Mouse (Mus musculus): ENCODE measurements around the gene Slc36a1. TPM values are rescaled to one million over a fixed set of nuclear protein-coding genes. Genes with fewer than 3 reads are reported as not detected.

The Slc36a1 gene
- polyA plus RNA-seq, 1 experiment from 2014 or later, result 1.0 TPM

DNA sequence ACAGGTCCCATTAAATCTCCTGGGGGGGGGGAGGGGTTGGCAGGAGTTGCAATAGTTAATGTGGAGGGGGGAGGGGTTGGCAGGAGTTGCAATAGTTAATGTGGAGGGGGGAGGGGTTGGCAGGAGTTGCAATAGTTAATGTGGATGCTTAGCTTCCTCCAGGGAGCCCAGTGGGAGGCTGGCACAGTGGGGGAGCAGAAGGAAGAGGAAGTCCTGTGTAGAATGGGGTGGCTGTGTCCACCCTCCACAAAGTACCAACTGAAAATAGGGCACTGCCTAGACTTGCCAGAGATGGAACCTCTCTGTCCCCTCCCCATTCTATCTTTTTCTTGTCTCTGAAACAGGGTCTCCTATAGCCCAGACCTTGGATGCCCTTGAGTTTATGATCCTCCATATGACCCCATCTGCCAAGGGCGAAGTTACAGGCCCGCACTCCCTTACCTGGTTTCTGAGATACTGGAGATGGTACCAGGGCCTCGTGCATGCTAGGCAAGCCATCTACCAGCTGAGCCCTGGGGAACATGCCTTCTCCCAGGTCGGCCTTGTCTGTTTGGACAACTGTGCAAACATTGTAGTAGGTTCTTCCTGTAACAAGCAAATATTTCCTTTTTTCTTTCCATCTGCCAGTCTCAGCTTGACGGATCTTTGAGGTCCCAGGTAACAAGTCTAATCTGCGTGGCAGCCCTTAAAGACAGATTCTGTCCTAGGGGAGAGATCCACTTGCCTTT lies 5.6 kb downstream of the Slc36a1 start:
- no peaks in the 10 kb centered on the region for H3K9me3 ChIP-seq
- H3K36me3 ChIP-seq, result 0 out of 2 replicates have a peak, but pooled peaks cover 2% of the 10 kb centered on the region
- H3K4me3 ChIP-seq, result no peak overlapping the region
- H3K4me2 ChIP-seq, result no peak overlapping the region
- H3K9ac ChIP-seq, result no peak overlapping the region
- 71% methylated on average over 6 of the region's 6 CpGs for WGBS
- peaks cover 8% of the 10 kb centered on the region; the same call in 1 of the 2 replicates for H3K27me3 ChIP-seq (replicated peaks)
- H3K27ac ChIP-seq (replicated peaks), result no peak overlapping the region
- H3K4me1 ChIP-seq, result peaks cover 10% of the 10 kb centered on the region
- no peak for ATAC-seq (ENCODE audit: extremely low read depth, insufficient number of reproducible peaks, low FRiP score, low TSS enrichment)

DNA sequence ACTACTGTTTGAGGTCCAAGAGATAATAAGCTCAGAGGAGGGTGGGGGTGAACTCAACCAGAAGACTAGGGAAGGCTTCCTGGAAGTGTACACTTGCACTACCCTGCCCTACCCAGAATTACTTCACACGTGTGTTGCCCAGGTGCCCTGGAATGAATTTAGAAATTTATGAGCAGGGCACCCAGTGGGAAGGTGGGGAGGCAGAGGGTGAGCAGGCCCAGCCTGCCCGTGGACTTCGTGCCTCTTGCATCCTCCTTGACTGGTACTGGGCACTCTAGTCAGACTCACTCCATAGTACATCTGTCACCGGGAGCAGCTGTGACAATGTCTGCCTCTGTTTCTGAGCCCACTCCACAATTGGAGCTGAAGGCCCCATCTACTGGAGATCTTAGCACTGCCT lies 9.4 kb downstream of the Slc36a1 start:
- 85% methylated on average over 4 of the region's 4 CpGs for WGBS
- Histone ChIP-seq H3K9ac (no peak overlapping the region), H3K4me2 (no peak overlapping the region), H3K36me3 (peaks cover 2% of the 10 kb centered on the region; the same call in 1 of the 2 replicates), H3K4me3 (no peak overlapping the region), H3K4me1 (peaks cover 17% of the 10 kb centered on the region; the same call in 1 of the 2 replicates), H3K27ac (replicated peaks) (no peak overlapping the region), H3K9me3 (no peaks in the 10 kb centered on the region), H3K27me3 (replicated peaks) (no peaks in the 10 kb centered on the region)
- no peak for ATAC-seq (ENCODE audit: extremely low read depth, insufficient number of reproducible peaks, low FRiP score, low TSS enrichment)

DNA sequence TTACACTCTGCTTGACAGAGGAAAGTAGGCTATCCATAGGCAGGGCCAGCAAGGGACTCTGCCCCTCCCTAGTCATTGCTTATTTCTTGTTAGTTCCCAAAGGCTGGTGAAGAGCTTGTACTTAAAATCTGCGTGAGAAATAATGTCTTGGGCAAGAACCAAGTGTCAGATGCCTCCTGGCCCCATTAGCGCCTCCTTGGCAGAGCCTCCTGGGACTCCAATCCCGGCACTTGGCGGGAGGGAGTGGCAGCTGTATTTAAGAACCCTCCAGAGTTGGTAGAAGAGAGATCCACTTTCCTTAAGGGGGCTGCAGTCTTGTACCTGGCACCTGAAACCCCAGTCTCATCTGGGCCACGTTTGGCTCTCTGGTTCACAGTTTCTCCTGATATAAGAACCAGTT lies 10.0 kb downstream of the Slc36a1 start:
- H3K36me3 ChIP-seq, result peaks cover 5% of the 10 kb centered on the region
- no peaks in the 10 kb centered on the region for H3K27me3 ChIP-seq (replicated peaks)
- no peak overlapping the region for H3K9ac ChIP-seq
- ATAC-seq (ENCODE audit: extremely low read depth, insufficient number of reproducible peaks, low FRiP score, low TSS enrichment), result no peak
- 80% methylated on average over 5 of the region's 5 CpGs for WGBS
- H3K27ac ChIP-seq (replicated peaks), result no peak overlapping the region
- no peak overlapping the region for H3K4me2 ChIP-seq
- H3K4me1 ChIP-seq, result peaks cover 17% of the 10 kb centered on the region; the same call in 1 of the 2 replicates
- H3K4me3 ChIP-seq, result no peak overlapping the region
- H3K9me3 ChIP-seq, result no peaks in the 10 kb centered on the region

DNA sequence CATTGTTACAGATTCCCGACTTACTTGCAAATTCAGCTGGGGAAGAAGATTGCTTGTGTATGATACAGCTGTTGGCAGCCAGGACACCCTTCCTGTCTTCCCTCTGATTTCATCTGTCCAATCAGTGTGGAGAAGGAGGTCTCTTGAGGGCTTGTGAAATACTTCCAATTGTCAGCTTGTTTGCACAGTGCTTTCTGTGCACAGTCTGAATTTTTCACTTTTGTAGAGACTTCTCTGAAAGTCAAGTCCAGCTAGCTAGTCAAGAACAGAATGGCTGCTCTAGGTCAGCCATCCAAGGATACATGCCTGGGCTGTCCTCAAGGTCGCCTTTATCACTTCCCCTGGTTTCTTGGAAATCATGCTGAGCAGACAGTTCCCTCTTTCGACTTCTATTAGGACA lies 10.8 kb downstream of the Slc36a1 start:
- H3K4me2 ChIP-seq, result no peak overlapping the region
- no peaks in the 10 kb centered on the region for H3K9me3 ChIP-seq
- no peak overlapping the region for H3K4me3 ChIP-seq
- H3K27me3 ChIP-seq (replicated peaks), result no peaks in the 10 kb centered on the region
- WGBS, result 49% methylated on average over 3 of the region's 3 CpGs
- H3K27ac ChIP-seq (replicated peaks), result no peak overlapping the region
- no peak for ATAC-seq (ENCODE audit: extremely low read depth, insufficient number of reproducible peaks, low FRiP score, low TSS enrichment)
- H3K9ac ChIP-seq, result no peak overlapping the region
- peaks cover 13% of the 10 kb centered on the region for H3K36me3 ChIP-seq
- peaks cover 13% of the 10 kb centered on the region; the same call in 1 of the 2 replicates for H3K4me1 ChIP-seq

DNA sequence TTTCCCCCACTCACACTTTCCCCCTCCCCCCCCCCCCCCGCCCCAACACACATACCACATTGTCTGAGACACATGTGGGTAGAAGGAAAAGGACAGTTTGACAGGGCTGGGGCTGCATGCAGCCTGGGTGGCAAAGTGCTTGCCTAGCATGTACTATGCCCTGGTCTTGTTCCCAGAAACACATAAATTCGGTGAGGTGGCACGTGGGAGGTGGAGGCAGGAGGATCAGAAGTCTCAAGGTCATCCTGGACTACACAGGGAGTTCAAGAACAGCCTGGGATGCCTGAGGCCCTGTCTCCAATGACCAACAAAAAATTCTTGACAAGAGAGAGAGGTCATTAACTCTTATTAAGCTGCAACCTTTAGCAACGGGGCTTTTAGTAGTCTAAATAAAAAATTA lies 11.9 kb downstream of the Slc36a1 start:
- Histone ChIP-seq H3K9ac (no peak overlapping the region), H3K4me1 (peaks cover 12% of the 10 kb centered on the region; the same call in 1 of the 2 replicates), H3K4me3 (no peak overlapping the region), H3K4me2 (no peak overlapping the region), H3K9me3 (no peaks in the 10 kb centered on the region), H3K27me3 (replicated peaks) (no peaks in the 10 kb centered on the region), H3K27ac (replicated peaks) (no peak overlapping the region), H3K36me3 (peaks cover 16% of the 10 kb centered on the region)
- no peak for ATAC-seq (ENCODE audit: extremely low read depth, insufficient number of reproducible peaks, low FRiP score, low TSS enrichment)
- 55% methylated on average over 4 of the region's 4 CpGs for WGBS

DNA sequence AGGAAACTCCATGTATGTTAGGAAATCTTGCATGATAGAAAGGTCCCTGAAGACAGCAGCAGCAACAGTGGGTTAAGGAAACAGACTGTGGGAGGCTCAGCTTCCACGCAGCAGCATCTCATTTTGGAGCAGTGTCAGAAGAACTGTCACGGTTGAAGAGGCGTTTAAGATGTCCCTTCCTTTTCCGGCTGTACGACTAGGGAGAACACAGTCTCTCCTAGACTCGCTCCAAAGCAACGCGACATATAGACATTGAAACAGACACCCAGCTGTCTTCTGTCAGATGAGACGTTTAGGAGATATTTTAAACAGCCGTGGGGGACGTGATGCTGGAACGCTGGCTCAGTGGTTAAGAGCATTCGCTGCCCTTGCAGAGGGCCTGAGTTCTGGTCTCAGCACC lies 12.7 kb downstream of the Slc36a1 start:
- no peak overlapping the region for H3K27ac ChIP-seq (replicated peaks)
- no peaks in the 10 kb centered on the region for H3K9me3 ChIP-seq
- H3K36me3 ChIP-seq, result peaks cover 20% of the 10 kb centered on the region
- no peak for ATAC-seq (ENCODE audit: extremely low read depth, insufficient number of reproducible peaks, low FRiP score, low TSS enrichment)
- peaks cover 12% of the 10 kb centered on the region; the same call in 1 of the 2 replicates for H3K4me1 ChIP-seq
- no peak overlapping the region for H3K9ac ChIP-seq
- H3K4me3 ChIP-seq, result no peak overlapping the region
- WGBS, result 66% methylated on average over 13 of the region's 13 CpGs
- no peak overlapping the region for H3K4me2 ChIP-seq
- H3K27me3 ChIP-seq (replicated peaks), result no peaks in the 10 kb centered on the region

DNA sequence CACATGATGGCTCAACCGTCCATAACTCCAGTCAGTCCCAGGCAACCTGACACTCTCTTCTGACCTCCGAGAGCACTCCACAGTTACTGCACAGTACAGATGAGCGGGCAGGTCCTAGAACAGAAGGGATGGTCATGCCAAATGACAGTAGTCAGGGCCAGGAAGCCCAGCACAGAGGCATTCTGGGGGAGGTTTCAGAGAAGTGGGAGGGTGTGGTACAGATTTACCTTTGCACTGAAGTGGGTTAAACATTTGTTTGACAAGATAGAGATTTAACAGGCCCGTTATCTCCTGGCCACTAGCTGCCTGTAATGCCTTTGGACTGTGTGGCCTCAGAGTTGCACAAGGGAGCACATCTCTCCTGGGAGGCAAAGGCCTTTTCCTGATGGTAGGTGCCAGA lies 13.3 kb downstream of the Slc36a1 start:
- no peaks in the 10 kb centered on the region for H3K27me3 ChIP-seq (replicated peaks)
- H3K9me3 ChIP-seq, result no peaks in the 10 kb centered on the region
- no peak overlapping the region for H3K4me2 ChIP-seq
- no peak overlapping the region for H3K9ac ChIP-seq
- no peak overlapping the region for H3K27ac ChIP-seq (replicated peaks)
- peaks cover 25% of the 10 kb centered on the region for H3K36me3 ChIP-seq
- no peak overlapping the region for H3K4me3 ChIP-seq
- peaks cover 12% of the 10 kb centered on the region; the same call in 1 of the 2 replicates for H3K4me1 ChIP-seq
- 62% methylated on average over 4 of the region's 4 CpGs for WGBS
- no peak for ATAC-seq (ENCODE audit: extremely low read depth, insufficient number of reproducible peaks, low FRiP score, low TSS enrichment)

DNA sequence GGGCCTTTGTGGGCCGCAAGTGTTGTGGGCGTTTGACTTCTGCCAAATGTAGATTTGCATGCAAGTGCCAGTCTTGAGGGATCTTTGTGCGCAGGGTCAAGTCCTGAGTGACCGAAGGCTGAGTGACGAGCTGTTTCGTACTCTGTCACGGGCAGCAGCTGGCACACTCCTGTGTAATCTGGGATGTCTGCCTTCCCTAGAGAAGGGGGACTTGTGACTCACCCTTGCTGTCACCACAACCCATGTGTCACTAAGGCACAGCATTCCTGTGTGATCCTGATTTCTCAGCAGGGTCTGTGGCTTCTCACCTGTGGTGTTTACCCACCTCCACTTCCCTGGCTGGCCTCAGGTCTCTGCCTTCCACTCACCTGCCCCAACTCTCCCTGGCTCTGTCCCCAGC lies 13.7 kb downstream of the Slc36a1 start:
- H3K9ac ChIP-seq, result no peak overlapping the region
- no peaks in the 10 kb centered on the region for H3K9me3 ChIP-seq
- H3K36me3 ChIP-seq, result peaks cover 25% of the 10 kb centered on the region
- no peak for ATAC-seq (ENCODE audit: extremely low read depth, insufficient number of reproducible peaks, low FRiP score, low TSS enrichment)
- no peaks in the 10 kb centered on the region for H3K27me3 ChIP-seq (replicated peaks)
- peaks cover 12% of the 10 kb centered on the region; the same call in 1 of the 2 replicates for H3K4me1 ChIP-seq
- H3K4me2 ChIP-seq, result no peak overlapping the region
- 77% methylated on average over 7 of the region's 7 CpGs for WGBS
- H3K27ac ChIP-seq (replicated peaks), result no peak overlapping the region
- no peak overlapping the region for H3K4me3 ChIP-seq

DNA sequence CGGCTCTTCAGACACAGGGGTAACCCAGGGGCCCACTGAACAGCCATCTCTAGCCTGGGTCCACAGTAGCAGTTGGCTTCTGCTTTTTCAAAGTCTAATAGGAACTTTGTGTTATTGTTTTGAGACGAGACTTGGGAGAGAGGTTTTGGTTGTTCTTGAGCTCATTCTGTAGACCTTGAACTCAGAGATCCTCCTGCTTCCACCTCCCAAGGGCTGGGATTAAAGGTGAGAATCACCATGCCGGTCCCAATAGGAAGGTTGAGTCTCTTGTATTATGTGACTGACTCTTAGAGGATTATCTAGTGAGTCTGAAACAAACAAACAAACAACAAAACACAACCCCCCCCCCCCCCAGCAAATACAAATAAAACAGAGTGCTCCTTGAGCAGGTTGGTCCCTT lies 14.3 kb downstream of the Slc36a1 start:
- Histone ChIP-seq H3K4me1 (peaks cover 12% of the 10 kb centered on the region; the same call in 1 of the 2 replicates), H3K4me2 (no peak overlapping the region), H3K4me3 (no peak overlapping the region), H3K27me3 (replicated peaks) (no peaks in the 10 kb centered on the region), H3K36me3 (peaks cover 29% of the 10 kb centered on the region), H3K9ac (no peak overlapping the region), H3K27ac (replicated peaks) (no peak overlapping the region), H3K9me3 (no peaks in the 10 kb centered on the region)
- 78% methylated on average over 3 of the region's 3 CpGs for WGBS
- ATAC-seq (ENCODE audit: extremely low read depth, insufficient number of reproducible peaks, low FRiP score, low TSS enrichment), result no peak

DNA sequence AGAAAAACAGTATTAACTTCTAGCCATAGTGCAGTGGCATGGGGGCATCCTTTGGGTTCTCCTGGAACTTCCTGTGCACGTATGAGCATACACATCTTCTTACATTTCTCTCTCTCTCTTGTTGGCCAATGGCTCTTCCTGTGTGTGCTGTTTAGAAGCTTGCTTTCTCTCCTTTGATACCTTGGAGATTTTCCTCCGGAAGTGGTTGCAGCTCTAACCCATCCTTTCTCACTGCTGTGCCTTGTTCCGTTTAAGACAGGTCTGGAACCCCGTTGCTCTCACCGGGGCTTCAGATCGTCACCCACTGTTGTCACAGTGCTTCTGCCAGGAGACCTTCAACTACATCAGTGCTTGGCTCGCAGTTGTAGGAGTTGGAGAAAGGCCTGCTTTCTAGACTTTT lies 17.2 kb downstream of the Slc36a1 start:
- ATAC-seq (ENCODE audit: extremely low read depth, insufficient number of reproducible peaks, low FRiP score, low TSS enrichment), result no peak
- Histone ChIP-seq H3K36me3 (peaks cover 54% of the 10 kb centered on the region), H3K4me1 (peaks cover 12% of the 10 kb centered on the region; the same call in 1 of the 2 replicates), H3K27ac (replicated peaks) (no peak overlapping the region), H3K4me2 (no peak overlapping the region), H3K9ac (no peak overlapping the region), H3K27me3 (replicated peaks) (no peaks in the 10 kb centered on the region), H3K4me3 (no peak overlapping the region), H3K9me3 (no peaks in the 10 kb centered on the region)
- 76% methylated on average over 7 of the region's 7 CpGs for WGBS

DNA sequence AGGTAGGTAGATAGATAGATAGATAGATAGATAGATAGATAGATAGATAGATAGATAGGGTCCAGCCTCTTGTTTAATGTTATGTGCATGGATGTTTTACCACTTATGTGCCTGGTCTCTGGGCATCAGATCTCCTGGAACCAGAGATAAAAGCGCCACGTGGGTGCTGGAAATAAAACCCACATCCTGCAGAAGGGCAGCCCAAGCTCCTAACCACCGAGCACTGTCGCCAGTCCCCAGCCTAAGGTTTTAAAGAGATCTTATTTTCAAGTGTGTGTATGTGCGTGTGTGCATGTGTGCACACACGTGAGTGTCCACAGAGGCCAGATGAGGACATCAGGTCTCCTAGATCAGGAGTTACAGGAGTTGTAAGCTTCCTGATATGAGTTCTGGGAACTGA lies 26.9 kb downstream of the Slc36a1 start:
- H3K27me3 ChIP-seq (replicated peaks), result no peaks in the 10 kb centered on the region
- H3K27ac ChIP-seq (replicated peaks), result no peak overlapping the region
- WGBS, result 81% methylated on average over 6 of the region's 6 CpGs
- ATAC-seq (ENCODE audit: extremely low read depth, insufficient number of reproducible peaks, low FRiP score, low TSS enrichment), result no peak
- H3K9ac ChIP-seq, result no peak overlapping the region
- no peaks in the 10 kb centered on the region for H3K4me1 ChIP-seq
- peaks cover 43% of the 10 kb centered on the region for H3K36me3 ChIP-seq
- H3K9me3 ChIP-seq, result no peaks in the 10 kb centered on the region
- H3K4me3 ChIP-seq, result no peak overlapping the region
- no peak overlapping the region for H3K4me2 ChIP-seq

DNA sequence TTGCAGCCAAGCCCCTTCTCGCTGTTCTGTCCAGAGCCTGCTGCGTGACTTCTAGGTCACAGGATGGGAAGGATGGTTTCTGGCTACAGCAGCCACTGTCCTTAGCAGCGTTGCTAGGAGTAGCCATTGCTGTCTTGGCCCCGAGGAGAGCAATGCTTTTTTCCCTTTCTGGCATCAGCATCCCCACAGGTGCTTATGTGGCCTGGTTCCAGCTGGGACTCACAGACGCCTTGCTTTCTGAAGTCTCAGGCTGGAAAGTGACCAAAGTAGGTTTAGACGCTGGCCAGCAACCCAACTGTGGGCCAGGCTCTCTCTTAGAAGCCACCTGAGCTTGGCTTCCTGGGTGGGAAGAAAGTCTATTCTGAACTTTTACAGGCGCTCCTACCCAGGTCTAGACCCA lies 30.1 kb downstream of the Slc36a1 start:
- peaks cover 29% of the 10 kb centered on the region for H3K36me3 ChIP-seq
- ATAC-seq (ENCODE audit: extremely low read depth, insufficient number of reproducible peaks, low FRiP score, low TSS enrichment), result no peak
- no peak overlapping the region for H3K4me2 ChIP-seq
- WGBS, result 85% methylated on average over 7 of the region's 7 CpGs
- no peaks in the 10 kb centered on the region for H3K27me3 ChIP-seq (replicated peaks)
- no peak overlapping the region for H3K9ac ChIP-seq
- H3K9me3 ChIP-seq, result no peaks in the 10 kb centered on the region
- H3K4me3 ChIP-seq, result no peak overlapping the region
- no peaks in the 10 kb centered on the region for H3K4me1 ChIP-seq
- no peak overlapping the region for H3K27ac ChIP-seq (replicated peaks)

Measured in heart, embryonic 13.5 days (tissue).